Mouse (Mus musculus) erythroblast, adult 5-6 weeks (primary cell): ENCODE data around the gene Crtc1. TPM values are rescaled to one million over a fixed set of nuclear protein-coding genes. Genes with fewer than 3 reads are reported as not detected.

Experiments used
- ATAC-seq: replicated peaks from 2 replicates; pipeline ENCODE4 v1.8.0; 2016; ENCODE audit warnings: moderate number of reproducible peaks, mild to moderate bottlenecking, moderate TSS enrichment, inconsistent platforms; ENCODE audit not compliant: poor library complexity, low FRiP score, severe bottlenecking
- total RNA-seq, 2 experiments: library from RNA; stranded (forward) in 1 of 2; stranded (reverse) in 1 of 2; fragments of 150-400 nt in 1 of 2; fragments of 200-764, 138-1000 nt in 1 of 2; gene quantifications; 2 replicates each; pipeline versions ENCODE4 v1.2.3 to v1.2.4; 2015 to 2017; ENCODE audit warnings: low replicate concordance in 2 of 2

Crtc1 gene
- total RNA-seq, 2 experiments from 2014 or later = 1.7 to 4.2 TPM

- no peak for ATAC-seq
Measured at GRCm38 (mm10) chr8:70464162-70464561, 24.8 kb upstream of the Crtc1 start.

- ATAC-seq = no peak
Measured at GRCm38 (mm10) chr8:70463306-70463705, 23.9 kb upstream of the Crtc1 start.

- no peak for ATAC-seq
Measured at GRCm38 (mm10) chr8:70462516-70462813, 23.1 kb upstream of the Crtc1 start.

GRCm38 (mm10) chr8:70461765-70462515, 22.6 kb upstream of the Crtc1 start:
- no peak for ATAC-seq

- no peak for ATAC-seq
Measured at GRCm38 (mm10) chr8:70460606-70461005, 21.2 kb upstream of the Crtc1 start.

- no peak for ATAC-seq
Measured at GRCm38 (mm10) chr8:70460199-70460598, 20.8 kb upstream of the Crtc1 start.

GRCm38 (mm10) chr8:70459636-70460035, 20.3 kb upstream of the Crtc1 start:
- ATAC-seq = no peak

- no peak for ATAC-seq
Measured at GRCm38 (mm10) chr8:70458462-70458861, 19.1 kb upstream of the Crtc1 start.

- ATAC-seq = no peak
Measured at GRCm38 (mm10) chr8:70457882-70458281, 18.5 kb upstream of the Crtc1 start.

- ATAC-seq = no peak
Measured at GRCm38 (mm10) chr8:70456996-70457395, 17.6 kb upstream of the Crtc1 start.

GRCm38 (mm10) chr8:70453852-70454251, 14.5 kb upstream of the Crtc1 start:
- no peak for ATAC-seq

- ATAC-seq = no peak
Measured at GRCm38 (mm10) chr8:70452196-70452966, 13.0 kb upstream of the Crtc1 start.

- no peak for ATAC-seq
Measured at GRCm38 (mm10) chr8:70447639-70448420, 8.5 kb upstream of the Crtc1 start.

- ATAC-seq = no peak
Measured at GRCm38 (mm10) chr8:70445988-70446387, 6.6 kb upstream of the Crtc1 start.

- ATAC-seq = peak; percentile 60
Measured at GRCm38 (mm10) chr8:70443326-70443725, 3.9 kb upstream of the Crtc1 start.

GRCm38 (mm10) chr8:70441565-70441964, 2.2 kb upstream of the Crtc1 start:
- ATAC-seq = no peak

GRCm38 (mm10) chr8:70440246-70440645, 867 bp upstream of the Crtc1 start:
- ATAC-seq = no peak

GRCm38 (mm10) chr8:70439848-70440179, 435 bp upstream of the Crtc1 start:
- ATAC-seq = no peak

- no peak for ATAC-seq
Measured at GRCm38 (mm10) chr8:70438423-70438822, 956 bp downstream of the Crtc1 start.

- ATAC-seq = no peak
Measured at GRCm38 (mm10) chr8:70435156-70435555, 4.2 kb downstream of the Crtc1 start.
